Mouse (Mus musculus): ENCODE data around the gene Chic2.

The Chic2 gene

GRCm38 (mm10) chr5:74975507-74975906 is 69.1 kb downstream of the Chic2 start:
- no peak for DNase-seq (ENCODE audit: low spot score in 2 of 2)

- DNase-seq (ENCODE audit: low spot score in 2 of 2) = peak; percentile 14 to 15
Measured at GRCm38 (mm10) chr5:74974726-74975411, 69.7 kb downstream of the Chic2 start.

GRCm38 (mm10) chr5:74974061-74974581 is 70.5 kb downstream of the Chic2 start:
- peak; percentile 18 to 32 for DNase-seq (ENCODE audit: low spot score in 2 of 2)

- DNase-seq (ENCODE audit: low spot score in 2 of 2) = no peak
Measured at GRCm38 (mm10) chr5:74971418-74971817, 73.2 kb downstream of the Chic2 start.

GRCm38 (mm10) chr5:74969341-74969740 is 75.2 kb downstream of the Chic2 start:
- no peak for DNase-seq (ENCODE audit: low spot score in 2 of 2)

GRCm38 (mm10) chr5:74967882-74968281 is 76.7 kb downstream of the Chic2 start:
- no peak for DNase-seq (ENCODE audit: low spot score in 2 of 2)

GRCm38 (mm10) chr5:74966891-74967290 is 77.7 kb downstream of the Chic2 start:
- DNase-seq (ENCODE audit: low spot score in 2 of 2) = no peak

GRCm38 (mm10) chr5:74962771-74963170 is 81.8 kb downstream of the Chic2 start:
- no peak for DNase-seq (ENCODE audit: low spot score in 2 of 2)

GRCm38 (mm10) chr5:74960840-74961543 is 83.6 kb downstream of the Chic2 start:
- no peak for DNase-seq (ENCODE audit: low spot score in 2 of 2)

GRCm38 (mm10) chr5:74960306-74960705 is 84.3 kb downstream of the Chic2 start:
- no peak for DNase-seq (ENCODE audit: low spot score in 2 of 2)

GRCm38 (mm10) chr5:74957293-74958076 is 87.1 kb downstream of the Chic2 start:
- DNase-seq (ENCODE audit: low spot score in 2 of 2) = no peak

GRCm38 (mm10) chr5:74956335-74956734 is 88.2 kb downstream of the Chic2 start:
- no peak for DNase-seq (ENCODE audit: low spot score in 2 of 2)

GRCm38 (mm10) chr5:74955565-74955964 is 89.0 kb downstream of the Chic2 start:
- DNase-seq (ENCODE audit: low spot score in 2 of 2) = no peak

- no peak for DNase-seq (ENCODE audit: low spot score in 2 of 2)
Measured at GRCm38 (mm10) chr5:74952938-74953337, 91.6 kb downstream of the Chic2 start.

- no peak for DNase-seq (ENCODE audit: low spot score in 2 of 2)
Measured at GRCm38 (mm10) chr5:74951375-74951774, 93.2 kb downstream of the Chic2 start.

GRCm38 (mm10) chr5:74949298-74949697 is 95.3 kb downstream of the Chic2 start:
- no peak for DNase-seq (ENCODE audit: low spot score in 2 of 2)

GRCm38 (mm10) chr5:74948482-74948881 is 96.1 kb downstream of the Chic2 start:
- DNase-seq (ENCODE audit: low spot score in 2 of 2) = no peak

Data from spleen, postnatal 36 days (tissue).